Mouse (Mus musculus): ENCODE data around the gene Cish. TPM values are rescaled to one million over a fixed set of nuclear protein-coding genes. Genes with fewer than 3 reads are reported as not detected.

Gene Cish
- total and polyA plus RNA-seq, 2 experiments from 2014 or later, result 5.3 to 8.8 TPM

DNA sequence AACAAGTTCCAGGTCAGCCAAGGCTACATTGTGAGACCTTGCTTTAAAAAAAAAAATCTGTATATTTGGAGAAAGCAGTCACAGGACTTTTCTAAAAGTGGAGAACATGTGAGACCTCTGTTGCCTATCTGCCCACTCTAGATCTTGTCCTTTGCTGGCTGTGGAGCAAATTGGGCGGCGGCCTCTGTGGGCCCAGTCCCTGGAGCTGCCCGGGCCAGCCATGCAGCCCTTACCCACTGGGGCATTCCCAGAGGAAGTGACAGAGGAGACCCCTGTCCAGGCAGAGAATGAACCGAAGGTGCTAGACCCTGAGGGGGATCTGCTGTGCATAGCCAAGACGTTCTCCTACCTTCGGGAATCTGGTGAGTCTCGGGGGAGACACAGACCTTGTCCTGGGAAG, 4.0 kb downstream of the Cish start:
- DNase-seq (ENCODE audit: low spot score) (no peak), ATAC-seq (no peak)
- Histone ChIP-seq H3K27ac (no peak overlapping the region), H3K4me3 (ENCODE audit: low read length) (no peak overlapping the region), H3K27me3 (ENCODE audit: insufficient read depth, low read length) (no peaks in the 10 kb centered on the region), H3K9me3 (ENCODE audit: low read length) (no peaks in the 10 kb centered on the region), H3K4me1 (ENCODE audit: insufficient read depth, low read length) (no peaks in the 10 kb centered on the region; the same call in 1 of the 2 replicates), H3K36me3 (ENCODE audit: insufficient read depth, low read length) (peaks cover 13% of the 10 kb centered on the region), H3K9ac (replicated peaks; ENCODE audit: low read length) (no peak overlapping the region), H3K4me2 (ENCODE audit: low read depth, low read length) (no peak overlapping the region)
- no peak for TF ChIP-seq CTCF (IDR thresholded peaks at IDR 0.05; ENCODE audit: low read depth)
- 88% methylated on average over 7 of the region's 7 CpGs for WGBS

DNA sequence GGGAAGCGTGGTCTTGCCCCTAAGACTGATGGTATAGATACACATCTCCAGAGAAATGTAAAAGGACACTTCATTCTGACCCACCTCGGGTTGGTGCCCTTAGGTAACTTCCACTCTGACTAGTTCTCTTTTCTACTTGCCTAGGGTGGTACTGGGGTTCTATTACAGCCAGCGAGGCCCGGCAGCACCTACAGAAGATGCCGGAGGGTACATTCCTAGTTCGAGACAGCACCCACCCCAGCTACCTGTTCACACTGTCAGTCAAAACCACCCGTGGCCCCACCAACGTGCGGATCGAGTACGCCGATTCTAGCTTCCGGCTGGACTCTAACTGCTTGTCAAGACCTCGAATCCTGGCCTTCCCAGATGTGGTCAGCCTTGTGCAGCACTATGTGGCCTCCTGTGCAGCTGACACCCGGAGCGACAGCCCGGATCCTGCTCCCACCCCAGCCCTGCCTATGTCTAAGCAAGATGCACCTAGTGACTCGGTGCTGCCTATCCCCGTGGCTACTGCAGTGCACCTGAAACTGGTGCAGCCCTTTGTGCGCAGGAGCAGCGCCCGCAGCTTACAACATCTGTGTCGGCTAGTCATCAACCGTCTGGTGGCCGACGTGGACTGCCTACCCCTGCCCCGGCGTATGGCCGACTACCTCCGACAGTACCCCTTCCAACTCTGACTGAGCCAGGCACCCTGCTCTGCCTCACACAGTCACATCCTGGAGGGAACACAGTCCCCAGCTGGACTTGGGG, 4.6 kb downstream of the Cish start:
- TF ChIP-seq CTCF (IDR thresholded peaks at IDR 0.05; ENCODE audit: low read depth), result no peak
- Histone ChIP-seq H3K4me1 (ENCODE audit: insufficient read depth, low read length) (no peaks in the 10 kb centered on the region; the same call in 1 of the 2 replicates), H3K27ac (no peak overlapping the region), H3K36me3 (ENCODE audit: insufficient read depth, low read length) (peaks cover 13% of the 10 kb centered on the region), H3K9ac (replicated peaks; ENCODE audit: low read length) (no peak overlapping the region), H3K4me2 (ENCODE audit: low read depth, low read length) (no peak overlapping the region), H3K9me3 (ENCODE audit: low read length) (no peaks in the 10 kb centered on the region), H3K27me3 (ENCODE audit: insufficient read depth, low read length) (no peaks in the 10 kb centered on the region), H3K4me3 (ENCODE audit: low read length) (no peak overlapping the region)
- DNase-seq (ENCODE audit: low spot score) (no peak), ATAC-seq (no peak)
- 94% methylated on average over 30 of the region's 30 CpGs for WGBS

DNA sequence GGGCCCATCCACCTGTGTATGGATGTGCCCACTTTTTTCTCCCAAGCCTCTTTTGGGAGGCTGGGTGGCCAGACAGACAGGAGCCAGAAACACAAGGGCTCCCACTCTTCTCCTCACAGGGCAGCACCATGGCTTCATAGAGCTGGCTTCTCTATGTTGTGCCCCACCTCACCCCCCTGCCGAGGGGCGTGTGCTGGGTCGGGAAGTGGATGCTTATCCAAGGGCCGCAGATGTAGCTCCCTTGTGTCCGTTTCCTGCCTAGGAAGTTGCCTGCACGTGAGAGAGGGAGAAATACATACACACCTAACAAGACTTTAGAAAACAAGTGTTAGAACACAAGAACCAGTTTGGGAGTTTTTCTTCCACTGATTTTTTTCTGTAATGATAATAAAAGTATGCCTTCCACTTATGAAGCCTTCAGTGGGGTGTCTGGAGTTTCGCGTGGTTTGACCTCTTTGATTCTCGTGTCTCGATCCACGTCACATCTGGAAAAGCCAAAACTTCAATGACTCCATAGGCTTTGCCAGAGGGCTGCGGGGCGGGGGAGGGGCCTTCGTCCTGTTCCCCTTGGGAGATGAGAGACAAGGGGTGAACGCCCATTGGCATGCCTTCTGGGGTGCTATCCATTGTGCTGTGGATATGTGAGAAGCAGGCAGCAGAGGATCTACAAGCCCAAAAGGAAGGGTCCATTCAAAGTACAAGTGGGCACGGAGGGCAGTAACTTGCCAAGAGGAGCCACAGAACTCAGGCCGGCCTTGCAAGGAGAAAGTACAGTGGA, 5.9 kb downstream of the Cish start:
- WGBS, result 88% methylated on average over 17 of the region's 17 CpGs
- DNase-seq (ENCODE audit: low spot score), result no peak
- no peaks in the 10 kb centered on the region for H3K27me3 ChIP-seq (ENCODE audit: insufficient read depth, low read length)
- no peak overlapping the region for H3K4me3 ChIP-seq (ENCODE audit: low read length)
- H3K9ac ChIP-seq (replicated peaks; ENCODE audit: low read length), result no peak overlapping the region
- H3K27ac ChIP-seq, result no peak overlapping the region
- no peak overlapping the region for H3K4me2 ChIP-seq (ENCODE audit: low read depth, low read length)
- no peaks in the 10 kb centered on the region for H3K9me3 ChIP-seq (ENCODE audit: low read length)
- ATAC-seq, result no peak
- H3K36me3 ChIP-seq (ENCODE audit: insufficient read depth, low read length), result peaks cover 13% of the 10 kb centered on the region
- no peaks in the 10 kb centered on the region; the same call in 1 of the 2 replicates for H3K4me1 ChIP-seq (ENCODE audit: insufficient read depth, low read length)
- no peak for TF ChIP-seq CTCF (IDR thresholded peaks at IDR 0.05; ENCODE audit: low read depth)

DNA sequence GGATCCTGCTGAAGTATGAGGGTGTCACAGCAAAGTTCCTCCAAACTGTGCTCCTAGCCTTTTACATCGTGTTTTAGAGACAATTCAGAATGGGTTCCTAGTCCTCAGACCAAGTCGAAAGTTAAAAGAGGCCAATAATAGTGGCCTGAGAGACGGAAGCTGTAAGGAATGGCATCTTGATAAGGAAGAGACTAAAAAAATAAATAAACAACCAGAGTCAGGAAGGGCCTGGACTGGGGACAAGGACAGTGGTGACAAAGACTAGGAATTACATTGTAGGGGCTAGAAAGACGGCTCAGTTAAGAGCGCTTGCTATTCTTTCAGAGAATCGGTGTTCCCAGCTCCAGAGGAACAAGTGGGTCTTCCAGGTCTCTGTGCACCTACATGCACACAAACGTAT, 6.8 kb downstream of the Cish start:
- no peak for TF ChIP-seq CTCF (IDR thresholded peaks at IDR 0.05; ENCODE audit: low read depth)
- DNase-seq (ENCODE audit: low spot score) (no peak), ATAC-seq (no peak)
- Histone ChIP-seq H3K4me1 (ENCODE audit: insufficient read depth, low read length) (no peaks in the 10 kb centered on the region; the same call in 1 of the 2 replicates), H3K9me3 (ENCODE audit: low read length) (no peaks in the 10 kb centered on the region), H3K36me3 (ENCODE audit: insufficient read depth, low read length) (peaks cover 13% of the 10 kb centered on the region), H3K27me3 (ENCODE audit: insufficient read depth, low read length) (no peaks in the 10 kb centered on the region), H3K9ac (replicated peaks; ENCODE audit: low read length) (no peak overlapping the region), H3K27ac (no peak overlapping the region), H3K4me2 (ENCODE audit: low read depth, low read length) (no peak overlapping the region), H3K4me3 (ENCODE audit: low read length) (no peak overlapping the region)
- 88% methylated on average over 7 of the region's 7 CpGs for WGBS

DNA sequence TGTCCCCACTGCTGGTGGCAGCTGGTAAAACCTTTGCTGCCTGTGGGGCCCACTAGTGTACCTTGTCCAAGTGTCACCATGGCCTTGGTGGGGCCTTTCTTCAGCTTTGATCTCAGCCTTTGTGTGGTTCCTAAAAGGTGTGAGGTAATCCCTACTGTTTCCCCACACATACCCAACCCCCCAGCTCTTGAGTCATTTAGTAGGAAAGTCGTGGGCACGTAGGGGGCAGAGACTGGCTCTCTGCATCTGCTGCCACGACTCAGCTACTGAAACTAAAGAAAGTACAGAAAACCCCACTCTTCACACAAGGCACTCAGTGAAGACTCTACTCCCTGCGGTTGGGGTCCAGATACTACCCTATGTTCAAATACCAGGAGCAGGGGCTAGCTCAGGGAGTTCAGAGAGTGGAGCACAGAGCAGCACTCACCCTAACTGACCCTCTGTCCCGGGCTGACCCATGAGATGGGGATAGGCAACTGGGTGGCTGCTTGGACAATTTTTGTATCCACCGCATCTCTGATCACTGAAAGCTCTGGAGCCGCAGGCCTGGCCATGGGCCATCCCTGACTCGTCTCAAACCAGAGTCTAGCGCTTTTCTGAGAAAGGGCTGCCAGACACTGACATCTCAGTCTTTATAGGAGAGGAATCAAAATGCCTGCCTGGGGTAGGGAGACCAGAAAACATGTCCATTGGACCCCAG, 7.4 kb downstream of the Cish start:
- no peak overlapping the region for H3K4me2 ChIP-seq (ENCODE audit: low read depth, low read length)
- no peak overlapping the region for H3K27ac ChIP-seq
- no peaks in the 10 kb centered on the region for H3K9me3 ChIP-seq (ENCODE audit: low read length)
- ATAC-seq (no peak), DNase-seq (ENCODE audit: low spot score) (no peak)
- TF ChIP-seq CTCF (IDR thresholded peaks at IDR 0.05; ENCODE audit: low read depth), result no peak
- no peaks in the 10 kb centered on the region for H3K27me3 ChIP-seq (ENCODE audit: insufficient read depth, low read length)
- H3K4me1 ChIP-seq (ENCODE audit: insufficient read depth, low read length), result no peaks in the 10 kb centered on the region; the same call in 1 of the 2 replicates
- H3K36me3 ChIP-seq (ENCODE audit: insufficient read depth, low read length), result peaks cover 13% of the 10 kb centered on the region
- 75% methylated on average over 9 of the region's 9 CpGs for WGBS
- H3K9ac ChIP-seq (replicated peaks; ENCODE audit: low read length), result no peak overlapping the region
- H3K4me3 ChIP-seq (ENCODE audit: low read length), result no peak overlapping the region

DNA sequence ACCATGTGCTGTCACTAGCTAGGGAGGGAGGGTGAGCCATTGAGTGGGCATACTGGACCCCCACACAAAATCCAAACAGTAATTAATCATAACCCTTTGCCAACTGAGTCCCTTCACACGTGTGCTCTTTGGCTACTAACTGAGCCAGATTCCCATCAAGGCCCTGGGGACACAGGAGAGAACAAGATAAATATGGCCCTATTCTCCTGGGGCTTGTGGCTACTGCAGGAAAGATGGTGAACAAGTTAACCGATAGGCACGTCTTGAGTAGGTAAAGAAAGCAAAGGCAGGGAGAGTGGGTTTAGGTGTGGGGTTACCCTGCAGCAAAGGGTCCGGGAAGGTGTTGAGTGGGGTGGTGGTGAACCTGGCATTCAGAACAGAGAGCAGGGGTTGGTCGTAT, 8.1 kb downstream of the Cish start:
- Histone ChIP-seq H3K36me3 (ENCODE audit: insufficient read depth, low read length) (peaks cover 13% of the 10 kb centered on the region), H3K9ac (replicated peaks; ENCODE audit: low read length) (no peak overlapping the region), H3K27me3 (ENCODE audit: insufficient read depth, low read length) (no peaks in the 10 kb centered on the region), H3K4me3 (ENCODE audit: low read length) (no peak overlapping the region), H3K4me1 (ENCODE audit: insufficient read depth, low read length) (no peaks in the 10 kb centered on the region), H3K27ac (no peak overlapping the region), H3K4me2 (ENCODE audit: low read depth, low read length) (no peak overlapping the region), H3K9me3 (ENCODE audit: low read length) (no peaks in the 10 kb centered on the region)
- ATAC-seq (no peak), DNase-seq (ENCODE audit: low spot score) (no peak)
- 77% methylated on average over 5 of the region's 5 CpGs for WGBS
- TF ChIP-seq CTCF (IDR thresholded peaks at IDR 0.05; ENCODE audit: low read depth), result no peak
